Mouse (Mus musculus): ENCODE measurements at regions not wholly inside any gene's neighbourhood (a gene's known extent, or its start where the extent isn't known, plus 50 kb on each side); places are given as distances from the start of the nearest gene placed in this dataset.

- Histone ChIP-seq H3K27me3 (ENCODE audit: control insufficient read depth, insufficient read depth, low read length) (no peaks in the 10 kb centered on the region), H3K9ac (replicated peaks; ENCODE audit: low read length) (no peak overlapping the region), H3K27ac (replicated peaks; ENCODE audit: low read depth, low read length) (no peak overlapping the region), H3K36me3 (replicated peaks; ENCODE audit: control insufficient read depth, insufficient read depth, low read depth, low read length) (no peaks in the 10 kb centered on the region), H3K9me3 (replicated peaks; ENCODE audit: control insufficient read depth, low read length) (no peaks in the 10 kb centered on the region), H3K4me2 (ENCODE audit: low read depth, low read length) (no peak overlapping the region), H3K4me1 (ENCODE audit: control insufficient read depth, insufficient read depth, low read length) (no peaks in the 10 kb centered on the region), H3K4me3 (ENCODE audit: low read depth, low read length) (no peak overlapping the region)
- DNase-seq (ENCODE audit: low spot score) = no peak
- whole genome bisulfite sequencing = 86% methylated on average over 11 of the region's 11 CpGs
- no peak for ATAC-seq (replicated peaks; ENCODE audit: insufficient number of reproducible peaks, low FRiP score, low TSS enrichment, low read depth)
Observed at GRCm38 (mm10) chr11:109088488-109089252, 55.5 kb downstream of the E030025P04Rik start.

- Histone ChIP-seq H3K4me1 (ENCODE audit: control insufficient read depth, insufficient read depth, low read length) (no peaks in the 10 kb centered on the region), H3K9me3 (replicated peaks; ENCODE audit: control insufficient read depth, low read length) (no peaks in the 10 kb centered on the region), H3K27me3 (ENCODE audit: control insufficient read depth, insufficient read depth, low read length) (no peaks in the 10 kb centered on the region), H3K9ac (replicated peaks; ENCODE audit: low read length) (no peak overlapping the region), H3K4me2 (ENCODE audit: low read depth, low read length) (no peak overlapping the region), H3K27ac (replicated peaks; ENCODE audit: low read depth, low read length) (no peak overlapping the region), H3K36me3 (replicated peaks; ENCODE audit: control insufficient read depth, insufficient read depth, low read depth, low read length) (no peaks in the 10 kb centered on the region), H3K4me3 (ENCODE audit: low read depth, low read length) (no peak overlapping the region)
- no peak for ATAC-seq (replicated peaks; ENCODE audit: insufficient number of reproducible peaks, low FRiP score, low TSS enrichment, low read depth)
- WGBS = 85% methylated on average over 4 of the region's 4 CpGs
- no peak for DNase-seq (ENCODE audit: low spot score)
Observed at GRCm38 (mm10) chr11:109081957-109082356, 62.2 kb downstream of the E030025P04Rik start.

- H3K27ac ChIP-seq (replicated peaks; ENCODE audit: low read depth, low read length) = no peak overlapping the region
- WGBS = 60% methylated on average over 10 of the region's 10 CpGs
- H3K4me2 ChIP-seq (ENCODE audit: low read depth, low read length) = no peak overlapping the region
- H3K36me3 ChIP-seq (replicated peaks; ENCODE audit: control insufficient read depth, insufficient read depth, low read depth, low read length) = no peaks in the 10 kb centered on the region
- DNase-seq (ENCODE audit: low spot score) (no peak), ATAC-seq (replicated peaks; ENCODE audit: insufficient number of reproducible peaks, low FRiP score, low TSS enrichment, low read depth) (no peak)
- no peak overlapping the region for H3K9ac ChIP-seq (replicated peaks; ENCODE audit: low read length)
- no peaks in the 10 kb centered on the region for H3K9me3 ChIP-seq (replicated peaks; ENCODE audit: control insufficient read depth, low read length)
- no peaks in the 10 kb centered on the region for H3K27me3 ChIP-seq (ENCODE audit: control insufficient read depth, insufficient read depth, low read length)
- H3K4me1 ChIP-seq (ENCODE audit: control insufficient read depth, insufficient read depth, low read length) = no peaks in the 10 kb centered on the region
- H3K4me3 ChIP-seq (ENCODE audit: low read depth, low read length) = no peak overlapping the region
Observed at GRCm38 (mm10) chr11:109081454-109081853, 62.7 kb downstream of the E030025P04Rik start.

- H3K9ac ChIP-seq (replicated peaks; ENCODE audit: low read length) = no peak overlapping the region
- H3K4me2 ChIP-seq (ENCODE audit: low read depth, low read length) = no peak overlapping the region
- no peak overlapping the region for H3K27ac ChIP-seq (replicated peaks; ENCODE audit: low read depth, low read length)
- no peaks in the 10 kb centered on the region for H3K9me3 ChIP-seq (replicated peaks; ENCODE audit: control insufficient read depth, low read length)
- H3K4me3 ChIP-seq (ENCODE audit: low read depth, low read length) = no peak overlapping the region
- 48% methylated on average over 9 of the region's 9 CpGs for WGBS
- no peaks in the 10 kb centered on the region for H3K4me1 ChIP-seq (ENCODE audit: control insufficient read depth, insufficient read depth, low read length)
- ATAC-seq (replicated peaks; ENCODE audit: insufficient number of reproducible peaks, low FRiP score, low TSS enrichment, low read depth) = no peak
- peak; percentile 61 for DNase-seq (ENCODE audit: low spot score)
- no peaks in the 10 kb centered on the region for H3K27me3 ChIP-seq (ENCODE audit: control insufficient read depth, insufficient read depth, low read length)
- no peaks in the 10 kb centered on the region for H3K36me3 ChIP-seq (replicated peaks; ENCODE audit: control insufficient read depth, insufficient read depth, low read depth, low read length)
Observed at GRCm38 (mm10) chr11:109080847-109081415, 63.2 kb downstream of the E030025P04Rik start.

- WGBS = 87% methylated on average over 4 of the region's 4 CpGs
Observed at GRCm38 (mm10) chr11:109079466-109079865, 64.7 kb downstream of the E030025P04Rik start.

GRCm38 (mm10) chr11:109076587-109077417 lies 67.4 kb downstream of the E030025P04Rik start:
- H3K27me3 ChIP-seq (ENCODE audit: control insufficient read depth, insufficient read depth, low read length) = no peaks in the 10 kb centered on the region
- DNase-seq (ENCODE audit: low spot score) (no peak), ATAC-seq (replicated peaks; ENCODE audit: insufficient number of reproducible peaks, low FRiP score, low TSS enrichment, low read depth) (no peak)
- H3K9ac ChIP-seq (replicated peaks; ENCODE audit: low read length) = no peak overlapping the region
- H3K36me3 ChIP-seq (replicated peaks; ENCODE audit: control insufficient read depth, insufficient read depth, low read depth, low read length) = no peaks in the 10 kb centered on the region
- 71% methylated on average over 19 of the region's 19 CpGs for WGBS
- no peaks in the 10 kb centered on the region for H3K9me3 ChIP-seq (replicated peaks; ENCODE audit: control insufficient read depth, low read length)
- H3K4me1 ChIP-seq (ENCODE audit: control insufficient read depth, insufficient read depth, low read length) = no peaks in the 10 kb centered on the region; the same call in 1 of the 2 replicates
- no peak overlapping the region for H3K27ac ChIP-seq (replicated peaks; ENCODE audit: low read depth, low read length)
- no peak overlapping the region for H3K4me2 ChIP-seq (ENCODE audit: low read depth, low read length)
- no peak overlapping the region for H3K4me3 ChIP-seq (ENCODE audit: low read depth, low read length)

More at GRCm38 (mm10) chr11:109079466-109079865, 64.7 kb downstream of the E030025P04Rik start:
- no peak overlapping the region for H3K9ac ChIP-seq (replicated peaks; ENCODE audit: low read length)
- H3K27me3 ChIP-seq (ENCODE audit: control insufficient read depth, insufficient read depth, low read length) = no peaks in the 10 kb centered on the region
- H3K4me2 ChIP-seq (ENCODE audit: low read depth, low read length) = no peak overlapping the region
- DNase-seq (ENCODE audit: low spot score) (no peak), ATAC-seq (replicated peaks; ENCODE audit: insufficient number of reproducible peaks, low FRiP score, low TSS enrichment, low read depth) (no peak)
- H3K9me3 ChIP-seq (replicated peaks; ENCODE audit: control insufficient read depth, low read length) = no peaks in the 10 kb centered on the region
- H3K36me3 ChIP-seq (replicated peaks; ENCODE audit: control insufficient read depth, insufficient read depth, low read depth, low read length) = no peaks in the 10 kb centered on the region
- H3K4me3 ChIP-seq (ENCODE audit: low read depth, low read length) = no peak overlapping the region
- H3K4me1 ChIP-seq (ENCODE audit: control insufficient read depth, insufficient read depth, low read length) = no peaks in the 10 kb centered on the region
- no peak overlapping the region for H3K27ac ChIP-seq (replicated peaks; ENCODE audit: low read depth, low read length)

GRCm38 (mm10) chr11:109071340-109071739 lies 72.8 kb downstream of the E030025P04Rik start:
- 78% methylated on average over 2 of the region's 2 CpGs for WGBS
- DNase-seq (ENCODE audit: low spot score) (no peak), ATAC-seq (replicated peaks; ENCODE audit: insufficient number of reproducible peaks, low FRiP score, low TSS enrichment, low read depth) (no peak)

More at GRCm38 (mm10) chr11:109071340-109071739, 72.8 kb downstream of the E030025P04Rik start:
- Histone ChIP-seq H3K36me3 (replicated peaks; ENCODE audit: control insufficient read depth, insufficient read depth, low read depth, low read length) (no peaks in the 10 kb centered on the region), H3K9me3 (replicated peaks; ENCODE audit: control insufficient read depth, low read length) (no peaks in the 10 kb centered on the region), H3K27me3 (ENCODE audit: control insufficient read depth, insufficient read depth, low read length) (no peaks in the 10 kb centered on the region), H3K27ac (replicated peaks; ENCODE audit: low read depth, low read length) (no peak overlapping the region), H3K4me3 (ENCODE audit: low read depth, low read length) (no peak overlapping the region), H3K4me2 (ENCODE audit: low read depth, low read length) (no peak overlapping the region), H3K9ac (replicated peaks; ENCODE audit: low read length) (no peak overlapping the region), H3K4me1 (ENCODE audit: control insufficient read depth, insufficient read depth, low read length) (no peaks in the 10 kb centered on the region; the same call in 1 of the 2 replicates)
